Mouse (Mus musculus) ES-E14 (cell line): Measurements from ENCODE around the gene Srebf1. TPM values are rescaled to one million over a fixed set of nuclear protein-coding genes. Genes with fewer than 3 reads are reported as not detected.

Experiments used
- DNase-seq: peaks from one replicate; pipeline ENCODE4 v3.0.0-alpha.2; 2013; ENCODE audit warnings: low read depth, low spot score
- H3K27ac ChIP-seq: 2 replicates; pipeline ENCODE4 v1.5.1; 2012; ENCODE audit warnings: low read depth, mild to moderate bottlenecking, low read length, moderate library complexity, mixed read lengths; ENCODE audit not compliant: poor library complexity, insufficient read depth, severe bottlenecking
- H3K36me3 ChIP-seq: 2 replicates; pipeline ENCODE4 v1.6.1; 2012; ENCODE audit warnings: mild to moderate bottlenecking, low read length, moderate library complexity, mixed read lengths; ENCODE audit not compliant: control insufficient read depth, poor library complexity, insufficient read depth, severe bottlenecking
- H3K4me1 ChIP-seq, 2 experiments: fragments of 150-350 bp in 1 of 2; sonication (generic) in 1 of 2; 2 replicates each; pipeline ENCODE4 v1.6.1; 2012; ENCODE audit warnings: low read length in 2 of 2, mild to moderate bottlenecking in 1 of 2, mixed read lengths in 1 of 2; ENCODE audit not compliant: control insufficient read depth in 2 of 2, insufficient read depth in 2 of 2, poor library complexity in 1 of 2
- H3K4me3 ChIP-seq, 2 experiments: fragments of 150-350 bp in 1 of 2; sonication (generic) in 1 of 2; 2 replicates each; pipeline ENCODE4 v1.5.1; 2012; ENCODE audit warnings: low read length in 2 of 2, low read depth in 1 of 2, mild to moderate bottlenecking in 1 of 2, mixed read lengths in 1 of 2; ENCODE audit not compliant: insufficient read depth in 1 of 2, poor library complexity in 1 of 2, severe bottlenecking in 1 of 2
- H3K9ac ChIP-seq: 2 replicates; pipeline ENCODE4 v1.6.1; 2012; ENCODE audit warnings: low read depth, mild to moderate bottlenecking, low read length, mixed read lengths; ENCODE audit not compliant: poor library complexity, insufficient read depth, severe bottlenecking
- H3K9me3 ChIP-seq: fragments of 150-350 bp; sonication (generic); 2 replicates; pipeline ENCODE4 v1.6.1; 2012; ENCODE audit warnings: low read depth, mild to moderate bottlenecking, low read length; ENCODE audit not compliant: control insufficient read depth, insufficient read depth
- CHD2 ChIP-seq: IDR thresholded peaks from 2 replicates; pipeline ENCODE4 v1.6.1; 2014; ENCODE audit warnings: mild to moderate bottlenecking, low read depth, low read length, inconsistent platforms
- HCFC1 ChIP-seq: IDR thresholded peaks from 2 replicates; pipeline ENCODE4 v1.6.1; 2012; ENCODE audit warnings: low read length, inconsistent platforms, borderline replicate concordance; ENCODE audit not compliant: insufficient read depth
- MAFK ChIP-seq: IDR thresholded peaks from 2 replicates; pipeline ENCODE4 v1.6.1; 2014; ENCODE audit warnings: mild to moderate bottlenecking, low read depth, low read length, inconsistent platforms; ENCODE audit not compliant: insufficient read depth
- ZC3H11A ChIP-seq: IDR thresholded peaks from 2 replicates; pipeline ENCODE4 v1.6.1; 2012; ENCODE audit warnings: low read depth, mild to moderate bottlenecking, inconsistent platforms, low read length, borderline replicate concordance
- ZNF384 ChIP-seq: IDR thresholded peaks from 2 replicates; pipeline ENCODE4 v1.6.1; 2012; ENCODE audit warnings: low read depth, low read length, inconsistent platforms
- in situ Hi-C, 2 experiments: fragments of 600-800 bp; cut with MboI; formaldehyde crosslinking; loops; one replicate each; pipeline ENCODE4 v1.15.1; 2025; ENCODE audit warnings: low sequenced_read_pairs in 2 of 2, inconsistent platforms in 1 of 2; ENCODE audit not compliant: unreplicated experiment in 2 of 2
- total RNA-seq: library from RNA; depleted of rRNA; stranded (reverse); fragments of 300-350 nt; gene quantifications from 2 replicates; pipeline ENCODE4 v1.2.3, GENCODE M21; 2012

Srebf1 gene
- total RNA-seq, 1 experiment: 136 TPM

- TF ChIP-seq MAFK: no peak
- TF ChIP-seq ZNF384: no peak
- TF ChIP-seq HCFC1: no peak
- TF ChIP-seq CHD2: no peak
- in situ Hi-C loops: no loop called here
- no peaks in the 10 kb centered on the region for H3K9me3 ChIP-seq
- no peaks in the 10 kb centered on the region for H3K36me3 ChIP-seq
- H3K4me3 ChIP-seq: no peak overlapping the region
- H3K27ac ChIP-seq: no peak overlapping the region
- no peak for DNase-seq
- peaks cover 2 to 16% of the 10 kb centered on the region in 2 experiments; a peak in 3 of 4 replicates for H3K4me1 ChIP-seq
- no peak overlapping the region for H3K9ac ChIP-seq
Measured at GRCm38 (mm10) chr11:60233235-60233634, 10.9 kb upstream of the Srebf1 start.

DNA sequence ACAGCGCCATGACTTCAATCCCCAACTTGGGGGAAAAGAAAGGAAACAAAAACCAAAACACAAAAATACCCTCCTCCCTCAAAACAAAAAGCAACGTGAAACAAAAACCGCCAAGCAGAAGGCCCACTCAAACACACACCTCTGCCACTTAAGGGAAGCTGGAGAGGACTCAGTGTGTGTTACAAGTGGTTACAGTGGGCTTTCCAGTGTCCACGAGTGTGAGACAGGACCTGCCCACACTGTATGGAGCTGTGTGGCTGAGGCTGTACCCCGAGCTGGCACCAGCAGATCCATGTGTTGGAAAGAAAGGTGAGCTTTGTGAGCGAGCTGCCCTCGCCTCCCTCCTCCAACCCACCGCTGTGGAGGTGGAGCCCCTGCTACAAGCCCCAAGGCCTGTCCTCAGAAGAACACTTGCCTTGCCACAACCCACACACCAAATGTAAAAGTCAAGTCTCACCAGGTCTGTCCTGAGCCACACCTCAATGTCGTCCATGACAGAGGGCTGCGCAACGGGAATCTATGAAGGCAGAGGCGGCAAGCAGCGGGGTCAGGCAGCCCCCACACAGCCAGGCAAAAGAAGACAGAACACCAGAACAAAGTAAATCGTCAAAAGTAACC lies 10.2 kb upstream of the Srebf1 start:
- peaks cover 2 to 16% of the 10 kb centered on the region in 2 experiments; a peak in 3 of 4 replicates for H3K4me1 ChIP-seq

DNA sequence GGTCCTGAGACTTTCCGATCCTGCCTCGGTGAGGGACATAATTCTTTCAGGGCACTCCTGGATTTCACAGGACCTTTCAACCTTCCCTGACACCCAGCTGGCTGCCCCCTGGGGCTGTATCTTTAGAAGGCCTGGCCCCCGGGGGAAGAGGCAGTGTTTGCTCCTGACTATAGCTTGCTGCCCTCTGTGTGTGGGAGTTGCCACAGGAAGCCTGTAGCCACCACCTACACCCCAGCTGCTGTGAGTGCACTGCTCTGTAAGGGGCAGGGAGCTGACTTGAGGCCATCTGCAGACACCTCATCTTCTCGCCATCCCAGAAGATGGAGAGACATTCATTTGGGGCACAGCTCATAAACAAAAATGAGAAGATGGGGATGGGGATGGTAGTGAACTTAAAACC lies 9.6 kb upstream of the Srebf1 start:
- Histone ChIP-seq H3K4me1 (peaks cover 2 to 16% of the 10 kb centered on the region in 2 experiments; a peak in 3 of 4 replicates), H3K27ac (no peak overlapping the region), H3K9ac (no peak overlapping the region), H3K36me3 (no peaks in the 10 kb centered on the region), H3K4me3 (no peak overlapping the region), H3K9me3 (no peaks in the 10 kb centered on the region)
- TF ChIP-seq MAFK (no peak), HCFC1 (no peak), ZNF384 (no peak), CHD2 (no peak), ZC3H11A (no peak)
- in situ Hi-C loops: no loop called here
- no peak for DNase-seq

More for the DNA sequence above, 10.2 kb upstream of the Srebf1 start:
- H3K9ac ChIP-seq: no peak overlapping the region; the same call in 1 of the 2 replicates
- TF ChIP-seq CHD2 (no peak), MAFK (no peak), HCFC1 (no peak), ZNF384 (no peak), ZC3H11A (no peak)
- H3K4me3 ChIP-seq: peak overlapping the region in 1 of 2 experiments; percentile 28; a peak in 2 of 4 replicates
- H3K36me3 ChIP-seq: no peaks in the 10 kb centered on the region
- no peak overlapping the region for H3K27ac ChIP-seq
- in situ Hi-C loops: no loop called here
- no peak for DNase-seq
- no peaks in the 10 kb centered on the region for H3K9me3 ChIP-seq

- Histone ChIP-seq H3K4me3 (no peak overlapping the region), H3K4me1 (peaks cover 2 to 16% of the 10 kb centered on the region in 2 experiments; a peak in 3 of 4 replicates), H3K9ac (no peak overlapping the region), H3K27ac (no peak overlapping the region), H3K9me3 (no peaks in the 10 kb centered on the region), H3K36me3 (no peaks in the 10 kb centered on the region)
- no peak for TF ChIP-seq MAFK
- TF ChIP-seq ZC3H11A: no peak
- TF ChIP-seq CHD2: no peak
- TF ChIP-seq ZNF384: no peak
- TF ChIP-seq HCFC1: no peak
- in situ Hi-C loops: no loop called here
- DNase-seq: no peak
Measured at GRCm38 (mm10) chr11:60231326-60231725, 8.9 kb upstream of the Srebf1 start.

DNA sequence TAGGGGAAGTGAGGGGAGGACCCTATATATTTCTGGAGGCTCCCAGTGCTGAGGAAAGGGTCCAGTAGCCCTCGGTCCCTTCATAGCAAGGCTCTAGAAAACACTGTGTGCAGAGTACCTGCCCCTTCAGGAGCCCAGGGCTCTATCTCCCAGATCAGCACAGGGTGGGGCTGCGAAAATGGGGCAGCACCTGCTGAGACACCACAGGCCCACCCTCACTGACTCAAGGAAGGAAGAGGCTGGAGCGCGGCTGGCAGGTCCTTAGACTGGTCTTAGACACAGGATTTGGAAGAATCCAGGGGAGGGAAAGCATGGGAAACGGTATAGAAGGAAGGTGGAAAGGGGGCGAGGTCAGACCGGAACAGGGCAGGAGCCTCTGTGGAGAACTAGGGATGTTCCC lies 8.1 kb upstream of the Srebf1 start:
- H3K4me3 ChIP-seq: no peak overlapping the region
- no peak for TF ChIP-seq ZNF384
- TF ChIP-seq CHD2: no peak
- no peak for TF ChIP-seq MAFK
- TF ChIP-seq HCFC1: no peak
- no peak for TF ChIP-seq ZC3H11A
- no peak for DNase-seq
- no peak overlapping the region for H3K9ac ChIP-seq
- in situ Hi-C loops: no loop called here
- peaks cover 2 to 16% of the 10 kb centered on the region in 2 experiments; a peak in 3 of 4 replicates for H3K4me1 ChIP-seq
- H3K27ac ChIP-seq: no peak overlapping the region
- no peaks in the 10 kb centered on the region for H3K9me3 ChIP-seq
- no peaks in the 10 kb centered on the region for H3K36me3 ChIP-seq
